Mouse (Mus musculus) megakaryocyte, embryonic 14.5 days (primary cell): Measurements from ENCODE around the gene Acadsb. TPM values are rescaled to one million over a fixed set of nuclear protein-coding genes. Genes with fewer than 3 reads are reported as not detected.

Source experiments
- H3K27me3 ChIP-seq: replicated peaks from 2 replicates; pipeline ENCODE3; 2012; ENCODE audit warnings: inconsistent platforms
- H3K36me3 ChIP-seq: replicated peaks from 2 replicates; pipeline ENCODE3; 2012; ENCODE audit warnings: low read length, inconsistent platforms, mixed read lengths
- H3K4me1 ChIP-seq: 2 replicates; pipeline ENCODE4 v1.6.1; 2012; ENCODE audit warnings: inconsistent platforms
- H3K4me3 ChIP-seq: replicated peaks from 2 replicates; pipeline ENCODE3; 2012; ENCODE audit warnings: moderate library complexity, mild to moderate bottlenecking, inconsistent platforms
- H3K9me3 ChIP-seq: 2 replicates; pipeline ENCODE4 v1.6.1; 2012; ENCODE audit warnings: inconsistent platforms
- FLI1 ChIP-seq: IDR thresholded peaks from 2 replicates; pipeline ENCODE4 v1.6.1; 2012; ENCODE audit warnings: low read length, inconsistent platforms, mixed read lengths
- GATA1 ChIP-seq: IDR thresholded peaks from 3 replicates; pipeline ENCODE4 v1.6.1; 2012; ENCODE audit warnings: mixed read lengths, low read length, inconsistent platforms, borderline replicate concordance
- polyA plus RNA-seq: library from polyadenylated mRNA; stranded (reverse); fragments of >175 nt; gene quantifications from 2 replicates; pipeline ENCODE4 v1.2.3, GENCODE M21; 2012; ENCODE audit warnings: low replicate concordance; ENCODE audit not compliant: insufficient read depth

Acadsb gene
- polyA plus RNA-seq, 1 experiment, result 0.76 TPM

- H3K9me3 ChIP-seq, result no peaks in the 10 kb centered on the region
- H3K4me3 ChIP-seq, result no peak overlapping the region
- no peak for TF ChIP-seq FLI1
- no peak for TF ChIP-seq GATA1
- H3K4me1 ChIP-seq, result peaks cover 3% of the 10 kb centered on the region; the same call in 1 of the 2 replicates
- H3K36me3 ChIP-seq, result peaks cover 8% of the 10 kb centered on the region
- H3K27me3 ChIP-seq, result no peaks in the 10 kb centered on the region
Measured at GRCm38 (mm10) chr7:131437051-131437450, 26.6 kb downstream of the Acadsb start.

- TF ChIP-seq GATA1, result no peak
- no peak for TF ChIP-seq FLI1
- Histone ChIP-seq H3K4me1 (no peaks in the 10 kb centered on the region), H3K4me3 (no peak overlapping the region), H3K27me3 (peaks cover 2% of the 10 kb centered on the region), H3K36me3 (no peaks in the 10 kb centered on the region), H3K9me3 (peaks cover 1% of the 10 kb centered on the region; the same call in 1 of the 2 replicates)
Measured at GRCm38 (mm10) chr7:131456714-131457113, 46.3 kb downstream of the Acadsb start.

GRCm38 (mm10) chr7:131465117-131465601 lies 54.8 kb downstream of the Acadsb start:
- peaks cover 16% of the 10 kb centered on the region for H3K27me3 ChIP-seq
- H3K9me3 ChIP-seq, result peaks cover 12% of the 10 kb centered on the region
- TF ChIP-seq FLI1 (no peak), GATA1 (no peak)
- H3K4me3 ChIP-seq, result no peak overlapping the region
- no peaks in the 10 kb centered on the region for H3K36me3 ChIP-seq
- H3K4me1 ChIP-seq, result no peaks in the 10 kb centered on the region

- no peaks in the 10 kb centered on the region for H3K36me3 ChIP-seq
- no peak overlapping the region for H3K4me3 ChIP-seq
- TF ChIP-seq GATA1, result no peak
- no peak for TF ChIP-seq FLI1
- H3K27me3 ChIP-seq, result peaks cover 16% of the 10 kb centered on the region
- no peaks in the 10 kb centered on the region for H3K4me1 ChIP-seq
- peaks cover 18% of the 10 kb centered on the region for H3K9me3 ChIP-seq
Measured at GRCm38 (mm10) chr7:131465735-131466134, 55.3 kb downstream of the Acadsb start.

GRCm38 (mm10) chr7:131467312-131467711 lies 56.9 kb downstream of the Acadsb start:
- Histone ChIP-seq H3K4me3 (no peak overlapping the region), H3K4me1 (no peaks in the 10 kb centered on the region), H3K36me3 (no peaks in the 10 kb centered on the region), H3K9me3 (peaks cover 16% of the 10 kb centered on the region), H3K27me3 (peaks cover 16% of the 10 kb centered on the region)
- TF ChIP-seq FLI1 (no peak), GATA1 (no peak)

GRCm38 (mm10) chr7:131469506-131469905 lies 59.1 kb downstream of the Acadsb start:
- H3K36me3 ChIP-seq, result no peaks in the 10 kb centered on the region
- peaks cover 16% of the 10 kb centered on the region for H3K9me3 ChIP-seq
- TF ChIP-seq GATA1, result no peak
- no peak for TF ChIP-seq FLI1
- H3K27me3 ChIP-seq, result peaks cover 18% of the 10 kb centered on the region
- H3K4me3 ChIP-seq, result no peak overlapping the region
- no peaks in the 10 kb centered on the region for H3K4me1 ChIP-seq

- no peak overlapping the region for H3K4me3 ChIP-seq
- peaks cover 16% of the 10 kb centered on the region for H3K9me3 ChIP-seq
- H3K27me3 ChIP-seq, result peaks cover 15% of the 10 kb centered on the region
- H3K4me1 ChIP-seq, result no peaks in the 10 kb centered on the region
- no peaks in the 10 kb centered on the region for H3K36me3 ChIP-seq
- TF ChIP-seq GATA1 (no peak), FLI1 (no peak)
Measured at GRCm38 (mm10) chr7:131471551-131471950, 61.1 kb downstream of the Acadsb start.

GRCm38 (mm10) chr7:131477140-131477539 lies 66.7 kb downstream of the Acadsb start:
- Histone ChIP-seq H3K9me3 (no peaks in the 10 kb centered on the region), H3K27me3 (peaks cover 8% of the 10 kb centered on the region), H3K4me3 (no peak overlapping the region), H3K36me3 (no peaks in the 10 kb centered on the region), H3K4me1 (no peaks in the 10 kb centered on the region)
- TF ChIP-seq FLI1, result no peak
- no peak for TF ChIP-seq GATA1

GRCm38 (mm10) chr7:131478403-131478802 lies 68.0 kb downstream of the Acadsb start:
- Histone ChIP-seq H3K36me3 (no peaks in the 10 kb centered on the region), H3K27me3 (peaks cover 8% of the 10 kb centered on the region), H3K9me3 (no peaks in the 10 kb centered on the region), H3K4me3 (no peak overlapping the region), H3K4me1 (no peaks in the 10 kb centered on the region)
- TF ChIP-seq GATA1 (no peak), FLI1 (no peak)

Other genes starting within 250 kb of the Acadsb start
- gene 5430419D17Rik, start 236.2 kb upstream of the Acadsb start, polyA plus RNA-seq, result not detected in 2 replicates
- gene Cuzd1, start 88.3 kb upstream of the Acadsb start, polyA plus RNA-seq, result not detected in 2 replicates
- gene Fam24b, start 81.1 kb upstream of the Acadsb start, polyA plus RNA-seq, result not detected in 2 replicates
- gene Fam24a, start 76.7 kb upstream of the Acadsb start, polyA plus RNA-seq, result not detected in 2 replicates
- gene 2310057M21Rik, start 47.8 kb upstream of the Acadsb start, polyA plus RNA-seq, result 3.2 and 15.5 TPM in 2 replicates
- 30.3 and 33.6 TPM in 2 replicates for gene Pstk, start 39.5 kb upstream of the Acadsb start, polyA plus RNA-seq
- gene Ikzf5, start 80 bp upstream of the Acadsb start, polyA plus RNA-seq, result 3.4 and 3.7 TPM in 2 replicates
- not detected in 2 replicates for gene Hmx3, start 132.3 kb downstream of the Acadsb start, polyA plus RNA-seq
- gene Hmx2, start 138.2 kb downstream of the Acadsb start, polyA plus RNA-seq, result 0.19 TPM in 1 of 2 replicates, not detected in the other
- 3.4 and 51.6 TPM in 2 replicates for gene Bub3, start 149.6 kb downstream of the Acadsb start, polyA plus RNA-seq